Mouse (Mus musculus) CH12.LX (cell line): ENCODE measurements around the gene Fmn2. TPM values are rescaled to one million over a fixed set of nuclear protein-coding genes. Genes with fewer than 3 reads are reported as not detected.

Source experiments
- DNase-seq: peaks from one replicate; pipeline ENCODE4 v3.0.0-alpha.2; 2013; ENCODE audit errors: extremely low read depth
- H3K27ac ChIP-seq: 2 replicates; pipeline ENCODE4 v1.5.1; 2012; ENCODE audit warnings: low read depth, mild to moderate bottlenecking, control low read depth, moderate library complexity; ENCODE audit not compliant: insufficient read depth
- H3K27me3 ChIP-seq: replicated peaks from 2 replicates; pipeline ENCODE3; 2012; ENCODE audit warnings: inconsistent platforms
- H3K36me3 ChIP-seq, 2 experiments: replicated peaks in 1 of 2; 2 replicates each; pipeline versions ENCODE3 to v1.6.1; 2012; ENCODE audit warnings: inconsistent platforms in 1 of 2, low read length in 1 of 2, mild to moderate bottlenecking in 1 of 2, mixed read lengths in 1 of 2, moderate library complexity in 1 of 2; ENCODE audit not compliant: control insufficient read depth in 1 of 2, insufficient read depth in 1 of 2
- H3K4me1 ChIP-seq, 2 experiments: 2 replicates each; pipeline ENCODE4 v1.6.1; 2012; ENCODE audit warnings: inconsistent platforms in 1 of 2, moderate library complexity in 1 of 2; ENCODE audit not compliant: insufficient read depth in 2 of 2, control insufficient read depth in 1 of 2
- H3K4me2 ChIP-seq: 2 replicates; pipeline ENCODE4 v1.6.1; 2012; ENCODE audit warnings: low read depth, mild to moderate bottlenecking, control low read depth; ENCODE audit not compliant: poor library complexity, insufficient read depth, severe bottlenecking
- H3K4me3 ChIP-seq, 3 experiments: fragments of 150-350 bp in 1 of 3; sonication (generic) in 1 of 3; replicated peaks in 1 of 3; 2 replicates each; pipeline versions ENCODE3 to v1.5.1; 2011 to 2012; ENCODE audit warnings: low read depth in 2 of 3, low read length in 2 of 3, mild to moderate bottlenecking in 2 of 3, moderate library complexity in 2 of 3, control low read depth in 1 of 3, improper control_type of control experiment in 1 of 3, inconsistent platforms in 1 of 3, mixed read lengths in 1 of 3; ENCODE audit not compliant: poor library complexity in 1 of 3
- H3K79me2 ChIP-seq: replicated peaks from 2 replicates; pipeline ENCODE4 v1.6.1; 2012; ENCODE audit warnings: mild to moderate bottlenecking, moderate library complexity; ENCODE audit not compliant: control insufficient read depth, poor library complexity, insufficient read depth, severe bottlenecking; ENCODE audit errors: extremely low read depth
- H3K9ac ChIP-seq: 2 replicates; pipeline ENCODE4 v1.6.1; 2012; ENCODE audit warnings: low read depth, mild to moderate bottlenecking, control low read depth, moderate library complexity; ENCODE audit not compliant: insufficient read depth
- H3K9me3 ChIP-seq: replicated peaks from 2 replicates; pipeline ENCODE3; 2012; ENCODE audit warnings: low read length, inconsistent platforms, mixed read lengths
- BHLHE40 ChIP-seq: IDR thresholded peaks from 2 replicates; pipeline ENCODE4 v1.6.1; 2011; ENCODE audit warnings: mild to moderate bottlenecking, low read depth, low read length, improper control_type of control experiment
- CTCF ChIP-seq, 2 experiments: IDR thresholded peaks in 1 of 2; conservative IDR thresholded peaks in 1 of 2; 2 replicates each; pipeline ENCODE4 v1.5.1; 2011 to 2012; ENCODE audit warnings: low read depth in 2 of 2, low read length in 2 of 2, improper control_type of control experiment in 1 of 2, inconsistent platforms in 1 of 2, mild to moderate bottlenecking in 1 of 2, moderate library complexity in 1 of 2
- ELF1 ChIP-seq: IDR thresholded peaks from 2 replicates; pipeline ENCODE4 v1.6.1; 2014; ENCODE audit warnings: low read depth, mild to moderate bottlenecking, inconsistent platforms, low read length, improper control_type of control experiment
- ETS1 ChIP-seq: conservative IDR thresholded peaks from 2 replicates; pipeline ENCODE4 v1.6.1; 2012; ENCODE audit warnings: low read depth, mild to moderate bottlenecking, inconsistent platforms, low read length, improper control_type of control experiment, moderate library complexity
- IRF4 ChIP-seq: IDR thresholded peaks from 2 replicates; pipeline ENCODE4 v1.6.1; 2014; ENCODE audit warnings: low read depth, mild to moderate bottlenecking, inconsistent platforms, low read length, improper control_type of control experiment
- JUN ChIP-seq: IDR thresholded peaks from 2 replicates; pipeline ENCODE4 v1.6.1; 2011; ENCODE audit warnings: low read depth, mild to moderate bottlenecking, low read length, improper control_type of control experiment, moderate library complexity; ENCODE audit not compliant: insufficient read depth
- KAT2A ChIP-seq: IDR thresholded peaks from 2 replicates; pipeline ENCODE4 v1.6.1; 2012; ENCODE audit warnings: low read length, improper control_type of control experiment, inconsistent platforms; ENCODE audit not compliant: insufficient replicate concordance
- MAFK ChIP-seq: IDR thresholded peaks from 2 replicates; pipeline ENCODE4 v1.6.1; 2011; ENCODE audit warnings: low read length, improper control_type of control experiment; ENCODE audit not compliant: insufficient replicate concordance
- MAX ChIP-seq: IDR thresholded peaks from 2 replicates; pipeline ENCODE4 v1.6.1; 2011; ENCODE audit warnings: low read length, improper control_type of control experiment
- MXI1 ChIP-seq: IDR thresholded peaks from 2 replicates; pipeline ENCODE4 v1.6.1; 2011; ENCODE audit warnings: mild to moderate bottlenecking, low read depth, low read length, improper control_type of control experiment
- PAX5 ChIP-seq: IDR thresholded peaks from 2 replicates; pipeline ENCODE4 v1.6.1; 2012; ENCODE audit warnings: low read length, inconsistent platforms, mixed read lengths
- POLR2AphosphoS2 ChIP-seq: IDR thresholded peaks from 2 replicates; pipeline ENCODE4 v1.6.1; 2011; ENCODE audit warnings: low read depth, low read length, improper control_type of control experiment
- RAD21 ChIP-seq: IDR thresholded peaks from 2 replicates; pipeline ENCODE4 v1.6.1; 2011; ENCODE audit warnings: low read depth, mild to moderate bottlenecking, low read length, improper control_type of control experiment, moderate library complexity
- SMC3 ChIP-seq: IDR thresholded peaks from 2 replicates; pipeline ENCODE4 v1.6.1; 2011; ENCODE audit warnings: low read depth, low read length, improper control_type of control experiment
- TBP ChIP-seq: conservative IDR thresholded peaks from 2 replicates; pipeline ENCODE4 v1.6.1; 2011; ENCODE audit warnings: low read depth, low read length, improper control_type of control experiment
- UBTF ChIP-seq: IDR thresholded peaks from 2 replicates; pipeline ENCODE4 v1.6.1; 2012; ENCODE audit warnings: low read depth, mild to moderate bottlenecking, inconsistent platforms, low read length, improper control_type of control experiment, moderate library complexity
- USF1 ChIP-seq: IDR thresholded peaks from 2 replicates; pipeline ENCODE4 v1.6.1; 2014; ENCODE audit warnings: low read depth, mild to moderate bottlenecking, inconsistent platforms, low read length, improper control_type of control experiment
- ZMIZ1 ChIP-seq: IDR thresholded peaks from 2 replicates; pipeline ENCODE4 v1.6.1; 2012; ENCODE audit warnings: low read depth, mild to moderate bottlenecking, inconsistent platforms, low read length, improper control_type of control experiment
- dilution Hi-C: fragments of 300-500 bp; cut with MboI; formaldehyde crosslinking; loops from 2 replicates; pipeline ENCODE4 v1.14.3; 2020; ENCODE audit warnings: low sequenced_read_pairs; ENCODE audit not compliant: extremely low pct_unique_long_range_greater_than_20kb, extremely low pct_ligation_motif_present
- in situ Hi-C: fragments of 300-500 bp; cut with MboI; formaldehyde crosslinking; loops from 3 replicates; pipeline ENCODE4 v1.14.3; 2019; ENCODE audit warnings: low sequenced_read_pairs, low pct_ligation_motif_present, low pct_unique_long_range_greater_than_20kb, mixed read lengths
- polyA plus RNA-seq: library from polyadenylated mRNA; unstranded; fragments of >175 nt; gene quantifications from 2 replicates; pipeline ENCODE4 v1.2.1, GENCODE M21; 2012; ENCODE audit warnings: low read depth; ENCODE audit not compliant: insufficient read length
- total RNA-seq, 2 experiments: library from RNA; depleted of rRNA; stranded (reverse); fragments of 300-350 nt in 1 of 2; fragments of >200 nt in 1 of 2; gene quantifications; 2 replicates each; pipeline ENCODE4 v1.2.3; 2012 to 2014

The Fmn2 gene
- total and polyA plus RNA-seq, 3 experiments: 0.25 to 1.6 (median 0.51) TPM

DNA sequence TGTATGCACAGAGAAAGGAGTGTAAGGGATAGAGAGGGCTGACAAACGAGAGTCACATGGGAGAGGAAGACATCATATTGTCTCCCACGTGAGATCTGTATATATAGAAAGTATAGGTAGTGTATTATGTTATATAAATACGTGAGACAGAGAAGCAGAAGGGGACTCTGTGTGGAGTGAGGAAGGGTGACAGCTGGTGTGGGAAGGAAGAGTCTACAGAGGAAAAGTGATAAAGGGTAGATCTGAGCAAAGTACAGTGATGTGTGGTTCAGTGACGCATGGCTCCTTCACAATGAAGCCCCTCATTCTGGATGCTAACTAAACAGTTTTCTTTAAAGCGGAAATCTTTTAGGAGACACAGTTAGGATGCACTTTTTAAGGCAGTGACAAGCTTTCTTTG is 46.7 kb downstream of the Fmn2 start:
- TF ChIP-seq MAX: no peak
- TF ChIP-seq KAT2A: no peak
- in situ Hi-C loops (no loop called here), dilution Hi-C loops (no loop called here)

DNA sequence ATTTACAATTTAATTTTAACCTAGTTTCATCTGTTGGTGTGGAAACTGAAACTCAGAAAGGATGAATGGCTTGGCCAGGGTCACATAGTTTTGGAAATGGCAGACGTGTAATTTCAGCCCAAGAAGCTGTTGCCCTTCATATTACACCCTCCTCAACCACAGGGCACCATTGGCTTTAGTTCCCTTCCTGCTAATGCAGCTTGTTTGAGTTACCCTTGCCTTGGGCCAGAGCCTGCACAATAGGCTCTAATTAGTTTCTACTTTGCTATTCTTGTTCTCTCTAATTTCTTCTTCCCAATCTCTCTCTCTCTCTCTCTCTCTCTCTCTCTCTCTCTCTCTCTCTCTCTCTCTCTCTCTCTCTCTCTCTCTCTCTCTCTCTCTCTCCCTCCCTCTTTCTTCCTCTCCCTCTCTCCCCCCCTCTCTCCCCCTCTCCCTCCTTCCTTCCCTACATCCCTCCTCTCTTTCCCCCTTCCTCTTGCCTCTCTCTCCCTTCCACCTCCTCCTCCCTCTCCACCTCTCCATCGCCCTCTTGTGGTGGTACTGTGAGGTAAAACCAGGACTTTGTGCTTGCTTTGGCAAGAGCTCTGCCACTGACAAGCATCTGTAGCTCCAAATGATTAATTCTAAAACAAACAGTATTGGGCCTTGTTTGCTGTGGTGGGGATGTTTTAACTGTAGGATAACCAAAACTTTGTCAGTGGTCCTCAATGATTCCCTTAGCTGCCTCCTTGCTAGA is 51.8 kb downstream of the Fmn2 start:
- H3K9me3 ChIP-seq: no peaks in the 10 kb centered on the region
- H3K4me2 ChIP-seq: no peak overlapping the region
- no peak overlapping the region for H3K9ac ChIP-seq
- H3K36me3 ChIP-seq: no peaks in the 10 kb centered on the region
- no peaks in the 10 kb centered on the region for H3K79me2 ChIP-seq
- H3K4me3 ChIP-seq: no peak overlapping the region
- TF ChIP-seq ETS1: no peak
- TF ChIP-seq SMC3: peak; percentile 76
- TF ChIP-seq CTCF (conservative IDR thresholded peaks at IDR 0.05 in 1 of 2, IDR thresholded peaks at IDR 0.05 in 1 of 2; ENCODE audit: low read depth in 2 of 2, low read length in 2 of 2): peak; percentile 7 to 71; a peak in 2 of 4 replicates
- no peak for TF ChIP-seq ZMIZ1
- no peak for TF ChIP-seq JUN
- TF ChIP-seq POLR2AphosphoS2: no peak
- peak; percentile 30 for TF ChIP-seq RAD21
- no peak for TF ChIP-seq MXI1
- TF ChIP-seq MAFK: no peak
- dilution Hi-C loops (no loop called here), in situ Hi-C loops (loop anchor here (25.0 kb wide), 1 partner anchor 91 kb away; no protein-coding TSS in a partner anchor)
- H3K27ac ChIP-seq: no peak overlapping the region
- H3K4me1 ChIP-seq: no peaks in the 10 kb centered on the region
- peak; percentile 55 for DNase-seq
- H3K27me3 ChIP-seq: no peaks in the 10 kb centered on the region

More for the DNA sequence above, 46.7 kb downstream of the Fmn2 start:
- Histone ChIP-seq H3K9me3 (no peaks in the 10 kb centered on the region), H3K27me3 (no peaks in the 10 kb centered on the region), H3K4me1 (no peaks in the 10 kb centered on the region), H3K36me3 (no peaks in the 10 kb centered on the region), H3K27ac (no peak overlapping the region), H3K79me2 (no peaks in the 10 kb centered on the region), H3K4me2 (no peak overlapping the region), H3K4me3 (no peak overlapping the region), H3K9ac (no peak overlapping the region)
- no peak for DNase-seq

DNA sequence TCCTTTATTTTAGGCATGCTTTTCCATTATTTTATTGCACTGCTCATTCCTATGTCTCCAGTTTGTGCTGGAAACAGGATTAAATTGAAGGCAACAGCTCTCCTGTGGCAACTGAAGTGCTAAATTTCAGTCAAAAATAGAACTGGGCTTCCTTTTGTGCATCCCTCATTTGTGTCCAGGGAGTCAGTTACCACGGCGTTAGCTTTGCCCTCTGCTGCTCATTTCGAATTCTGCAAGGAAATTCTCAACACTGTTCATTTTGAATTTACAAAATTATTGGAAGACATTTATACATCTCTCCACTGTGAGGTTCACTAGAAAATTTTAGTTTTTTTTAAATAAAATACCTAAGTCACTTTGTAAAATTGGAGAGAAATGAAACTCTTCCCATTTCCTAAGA is 53.8 kb downstream of the Fmn2 start:
- H3K36me3 ChIP-seq: no peaks in the 10 kb centered on the region
- dilution Hi-C loops (no loop called here), in situ Hi-C loops (loop anchor here (25.0 kb wide), 1 partner anchor 93 kb away; no protein-coding TSS in a partner anchor)
- no peak for DNase-seq
- no peaks in the 10 kb centered on the region for H3K27me3 ChIP-seq
- H3K4me2 ChIP-seq: no peak overlapping the region
- no peak overlapping the region for H3K27ac ChIP-seq
- TF ChIP-seq JUN (no peak), USF1 (no peak), ELF1 (no peak), IRF4 (no peak), BHLHE40 (no peak), PAX5 (no peak), ZMIZ1 (no peak), TBP (no peak), CTCF (conservative IDR thresholded peaks at IDR 0.05 in 1 of 2, IDR thresholded peaks at IDR 0.05 in 1 of 2; ENCODE audit: low read depth in 2 of 2, low read length in 2 of 2) (no peak), KAT2A (no peak), UBTF (no peak)
- no peaks in the 10 kb centered on the region for H3K9me3 ChIP-seq
- no peak overlapping the region for H3K4me3 ChIP-seq
- no peaks in the 10 kb centered on the region for H3K79me2 ChIP-seq
- no peaks in the 10 kb centered on the region for H3K4me1 ChIP-seq
- H3K9ac ChIP-seq: no peak overlapping the region
